Mouse (Mus musculus) brain, embryonic 14.5 days (tissue): ENCODE results near the gene Aldh6a1.

Experiments used
- CTCF ChIP-seq: fragments of 200-500 bp; IDR thresholded peaks from 2 replicates; pipeline ENCODE4 v1.5.1; 2012; ENCODE audit warnings: inconsistent platforms, mild to moderate bottlenecking, moderate library complexity, borderline replicate concordance; ENCODE audit not compliant: insufficient read depth, insufficient read length; ENCODE audit errors: extremely low read depth
- POLR2A ChIP-seq: fragments of 200-500 bp; IDR thresholded peaks from 2 replicates; pipeline ENCODE4 v1.6.1; 2012; ENCODE audit warnings: mild to moderate bottlenecking, inconsistent platforms, borderline replicate concordance; ENCODE audit not compliant: poor library complexity, insufficient read depth, insufficient read length, severe bottlenecking; ENCODE audit errors: extremely low read depth

DNA sequence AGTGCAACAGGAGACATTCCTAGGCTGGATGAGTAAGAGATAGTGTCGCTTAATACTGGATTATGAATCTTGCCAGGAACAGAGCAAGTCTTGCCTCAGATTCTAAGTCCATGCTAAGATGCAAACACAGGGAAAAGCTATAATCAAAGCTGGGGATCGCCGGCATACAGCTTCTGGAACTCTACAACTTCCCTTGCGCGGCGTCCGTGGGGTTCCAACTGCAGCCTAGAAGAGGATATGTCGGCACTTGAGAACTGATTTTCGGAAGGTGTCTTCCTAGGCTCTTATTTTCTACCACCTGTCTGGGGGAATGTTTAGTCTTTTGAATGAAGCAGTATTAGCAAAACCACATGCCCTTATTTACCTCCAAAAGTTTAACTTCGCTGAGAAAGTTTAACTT is 917 bp downstream of the Aldh6a1 start:
- TF ChIP-seq CTCF (no peak), POLR2A (no peak)
